Mouse (Mus musculus) embryonic facial prominence, embryonic 14.5 days (tissue): ENCODE measurements around the gene Pccb. TPM values are rescaled to one million over a fixed set of nuclear protein-coding genes. Genes with fewer than 3 reads are reported as not detected.

ENCODE experiments used
- ATAC-seq: fragments of 200-750 bp; cut with Nextera tagmentation; 2 replicates; pipeline ENCODE4 v1.8.0; 2017; ENCODE audit warnings: low read depth, moderate number of reproducible peaks, moderate TSS enrichment
- DNase-seq: peaks from one replicate; pipeline ENCODE4 v3.0.0-alpha.2; 2015; ENCODE audit warnings: low spot score
- H3K27ac ChIP-seq: fragments of 300-500 bp; sonication (generic); replicated peaks from 2 replicates; pipeline ENCODE4 v1.5.1; 2014; ENCODE audit warnings: low read depth, mild to moderate bottlenecking, low read length, moderate library complexity
- H3K27me3 ChIP-seq: fragments of 300-500 bp; sonication (generic); replicated peaks from 2 replicates; pipeline ENCODE4 v1.6.1; 2014; ENCODE audit warnings: low read length; ENCODE audit not compliant: control insufficient read depth, insufficient read depth
- H3K36me3 ChIP-seq: fragments of 300-500 bp; sonication (generic); 2 replicates; pipeline ENCODE4 v1.6.1; 2014; ENCODE audit warnings: low read length, mixed read lengths; ENCODE audit not compliant: control insufficient read depth, insufficient read depth
- H3K4me1 ChIP-seq: fragments of 300-500 bp; sonication (generic); 2 replicates; pipeline ENCODE4 v1.6.1; 2014; ENCODE audit warnings: antibody characterized with exemption, low read length; ENCODE audit not compliant: control insufficient read depth, insufficient read depth
- H3K4me2 ChIP-seq: fragments of 300-500 bp; sonication (generic); 2 replicates; pipeline ENCODE4 v1.6.1; 2014; ENCODE audit warnings: low read depth, mild to moderate bottlenecking, low read length, moderate library complexity, mixed read lengths
- H3K4me3 ChIP-seq: fragments of 300-500 bp; sonication (generic); 2 replicates; pipeline ENCODE4 v1.5.1; 2014; ENCODE audit warnings: low read depth, mild to moderate bottlenecking, low read length
- H3K9ac ChIP-seq: fragments of 300-500 bp; sonication (generic); 2 replicates; pipeline ENCODE4 v1.6.1; 2014; ENCODE audit warnings: low read depth, mild to moderate bottlenecking, low read length, moderate library complexity, mixed read lengths
- H3K9me3 ChIP-seq: fragments of 300-500 bp; sonication (generic); 2 replicates; pipeline ENCODE4 v1.6.1; 2016; ENCODE audit warnings: low read length; ENCODE audit not compliant: control insufficient read depth
- WGBS: fragments of 180-500 bp; shearing (Covaris S2); extraction: QIAGEN DNeasy Blood & Tissue Kit; methylation state at CpG from one replicate; pipeline ENCODE4 v1.1.7; 2014; 5-methylcytosine and 5-hydroxymethylcytosine counted together
- polyA plus RNA-seq: library from polyadenylated mRNA; unstranded; fragments of >200 nt; fragmentation: Nextera tagmentation; extraction: Ambion mirVana; gene quantifications from 2 replicates; pipeline ENCODE4 v1.2.1, GENCODE M21; 2014

The Pccb gene
- polyA plus RNA-seq, 1 experiment from 2014 or later, result 25.0 TPM

DNA sequence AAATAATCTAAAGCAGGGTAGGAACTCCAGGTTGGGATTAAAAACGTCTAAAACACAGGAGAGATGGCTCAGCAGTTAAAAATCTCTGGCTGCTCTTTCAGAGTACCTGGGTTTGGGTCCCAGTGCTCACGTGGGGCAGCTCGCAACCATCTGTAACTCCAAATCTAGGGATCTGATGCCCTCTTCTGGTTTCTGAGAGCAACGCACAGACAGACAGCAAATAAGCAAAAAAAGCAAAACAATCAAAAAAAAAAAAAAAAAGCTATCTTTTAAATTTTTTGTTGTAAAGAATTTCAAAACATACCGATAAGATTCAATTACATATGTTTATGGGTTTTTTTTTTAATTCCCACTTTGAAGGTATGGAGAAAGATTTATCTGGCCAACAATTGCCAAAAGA is 31.4 kb downstream of the Pccb start:
- no peaks in the 10 kb centered on the region for H3K27me3 ChIP-seq
- 87% methylated on average over 5 of the region's 5 CpGs for WGBS
- no peaks in the 10 kb centered on the region for H3K4me1 ChIP-seq
- no peak for ATAC-seq
- peaks cover 7% of the 10 kb centered on the region; the same call in 1 of the 2 replicates for H3K9me3 ChIP-seq
- H3K36me3 ChIP-seq, result peaks cover 12% of the 10 kb centered on the region; the same call in 1 of the 2 replicates
- H3K9ac ChIP-seq, result no peak overlapping the region
- no peak overlapping the region for H3K4me3 ChIP-seq
- no peak overlapping the region for H3K4me2 ChIP-seq
- DNase-seq, result no peak
- no peak overlapping the region for H3K27ac ChIP-seq

DNA sequence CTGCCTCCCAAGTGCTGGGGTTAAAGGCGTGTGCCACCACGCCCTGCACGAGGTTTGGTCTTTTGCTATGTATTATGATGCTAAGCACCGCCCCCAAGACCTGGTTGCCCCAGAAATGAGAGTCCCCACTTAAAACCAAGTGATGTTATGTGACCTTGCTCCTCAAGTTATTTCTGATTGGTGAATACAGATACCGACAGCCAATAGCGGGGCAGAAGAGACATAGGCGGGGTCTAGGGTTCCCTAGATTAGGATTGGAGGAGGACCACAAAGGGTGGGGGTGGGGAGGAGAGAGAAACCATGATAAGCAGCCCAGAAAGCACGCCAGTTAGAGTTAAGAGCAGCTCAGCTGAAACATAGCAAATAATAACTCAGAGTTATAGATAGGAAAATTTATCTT is 31.9 kb downstream of the Pccb start:
- 96% methylated on average over 8 of the region's 8 CpGs for WGBS

DNA sequence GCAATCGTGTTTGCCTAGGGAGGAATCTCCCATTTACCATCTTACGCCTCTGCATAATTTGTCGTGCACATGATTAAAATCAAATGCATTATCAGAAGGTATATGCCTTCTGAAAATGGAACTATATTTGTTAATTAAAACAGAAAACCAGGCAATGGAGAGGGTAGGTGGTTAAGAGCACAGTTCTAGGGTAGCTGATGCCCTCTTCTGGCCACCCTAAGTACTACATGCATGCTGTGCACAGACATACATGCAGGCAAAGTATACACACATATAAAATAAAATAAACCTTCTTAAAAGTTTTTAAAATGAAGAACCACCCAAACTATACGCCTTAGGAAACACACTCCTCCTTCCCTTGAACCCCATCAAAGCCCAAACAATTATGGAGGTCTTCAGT is 32.6 kb downstream of the Pccb start:
- H3K9me3 ChIP-seq, result peaks cover 7% of the 10 kb centered on the region; the same call in 1 of the 2 replicates
- no peak overlapping the region for H3K27ac ChIP-seq
- DNase-seq (no peak), ATAC-seq (no peak)
- no peak overlapping the region for H3K4me2 ChIP-seq
- peaks cover 16% of the 10 kb centered on the region; the same call in 1 of the 2 replicates for H3K36me3 ChIP-seq
- 92% methylated on average over 4 of the region's 4 CpGs for WGBS
- H3K27me3 ChIP-seq, result no peaks in the 10 kb centered on the region
- no peaks in the 10 kb centered on the region for H3K4me1 ChIP-seq
- no peak overlapping the region for H3K4me3 ChIP-seq
- H3K9ac ChIP-seq, result no peak overlapping the region

More for the DNA sequence above, 31.9 kb downstream of the Pccb start:
- peaks cover 16% of the 10 kb centered on the region; the same call in 1 of the 2 replicates for H3K36me3 ChIP-seq
- no peaks in the 10 kb centered on the region for H3K27me3 ChIP-seq
- ATAC-seq, result no peak
- H3K9ac ChIP-seq, result no peak overlapping the region
- peaks cover 7% of the 10 kb centered on the region; the same call in 1 of the 2 replicates for H3K9me3 ChIP-seq
- no peaks in the 10 kb centered on the region for H3K4me1 ChIP-seq
- no peak overlapping the region for H3K4me3 ChIP-seq
- no peak overlapping the region for H3K4me2 ChIP-seq
- no peak overlapping the region for H3K27ac ChIP-seq
- no peak for DNase-seq

DNA sequence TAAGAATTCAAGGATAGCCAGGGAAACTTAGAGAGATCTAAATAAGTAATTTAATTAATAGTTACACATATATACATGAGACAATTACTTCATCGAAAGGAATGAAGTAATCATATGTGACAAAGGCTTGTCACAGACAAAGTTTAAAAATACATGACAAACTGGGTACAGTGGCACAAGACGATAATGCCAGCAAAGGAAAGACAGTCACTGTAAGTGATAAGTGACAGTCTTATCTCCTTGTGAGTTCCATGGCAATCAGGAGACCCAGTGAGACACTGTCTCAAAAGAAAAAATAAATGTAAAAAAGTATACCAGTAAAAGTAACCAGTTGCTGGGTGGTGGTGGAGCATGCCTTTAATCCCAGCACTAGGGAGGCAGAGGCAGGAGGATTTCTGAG is 37.6 kb downstream of the Pccb start:
- WGBS, result 93% methylated on average over 2 of the region's 2 CpGs
- H3K4me1 ChIP-seq, result no peaks in the 10 kb centered on the region
- no peak overlapping the region for H3K4me2 ChIP-seq
- no peaks in the 10 kb centered on the region for H3K27me3 ChIP-seq
- ATAC-seq (no peak), DNase-seq (no peak)
- no peaks in the 10 kb centered on the region for H3K9me3 ChIP-seq
- no peak overlapping the region for H3K27ac ChIP-seq
- peaks cover 43% of the 10 kb centered on the region for H3K36me3 ChIP-seq
- no peak overlapping the region for H3K4me3 ChIP-seq
- H3K9ac ChIP-seq, result no peak overlapping the region

DNA sequence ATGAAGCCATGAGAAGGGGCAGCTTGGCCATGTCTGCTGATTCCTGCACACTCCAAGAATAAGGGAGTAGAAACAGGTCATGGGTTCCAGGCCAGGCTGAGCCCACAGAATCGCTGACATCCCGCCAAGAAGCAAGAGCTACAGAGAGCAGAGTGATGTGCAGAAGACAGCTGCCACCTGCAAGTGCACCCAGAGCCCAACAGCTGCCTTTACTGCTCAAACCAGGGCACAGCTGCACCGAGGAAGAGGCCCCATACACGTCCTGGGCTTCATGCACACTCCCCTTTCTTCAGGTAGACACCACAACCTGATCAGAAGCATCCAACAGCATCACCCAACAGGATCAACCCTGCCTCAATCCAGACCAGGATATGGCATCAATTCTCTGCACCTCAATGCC is 40.8 kb downstream of the Pccb start:
- Histone ChIP-seq H3K36me3 (peaks cover 47% of the 10 kb centered on the region), H3K4me2 (no peak overlapping the region), H3K27me3 (no peaks in the 10 kb centered on the region), H3K4me3 (no peak overlapping the region), H3K9ac (no peak overlapping the region), H3K9me3 (peaks cover 6% of the 10 kb centered on the region; the same call in 1 of the 2 replicates), H3K27ac (no peak overlapping the region), H3K4me1 (no peaks in the 10 kb centered on the region)
- DNase-seq, result no peak
- 85% methylated on average over 4 of the region's 4 CpGs for WGBS
- ATAC-seq, result no peak

DNA sequence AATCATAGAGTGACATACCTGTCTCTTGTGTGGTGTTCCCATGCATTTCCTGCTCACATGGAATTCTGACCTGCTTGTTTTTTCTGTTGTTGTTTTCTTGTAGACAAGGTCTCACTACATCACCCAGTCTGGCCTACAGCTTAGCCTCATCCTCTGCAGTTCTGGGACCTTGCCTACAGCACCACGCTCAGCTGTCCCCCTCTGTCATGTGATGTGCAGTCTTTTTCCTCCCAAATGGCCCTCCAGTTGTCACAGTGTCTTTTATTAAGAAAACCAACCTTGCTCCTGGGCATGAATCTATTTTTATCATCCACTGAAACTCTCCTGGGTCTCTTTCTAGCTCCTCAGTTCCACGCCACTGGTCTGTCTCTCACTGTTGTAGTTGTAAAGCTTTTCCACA is 42.5 kb downstream of the Pccb start:
- H3K36me3 ChIP-seq, result peaks cover 41% of the 10 kb centered on the region

DNA sequence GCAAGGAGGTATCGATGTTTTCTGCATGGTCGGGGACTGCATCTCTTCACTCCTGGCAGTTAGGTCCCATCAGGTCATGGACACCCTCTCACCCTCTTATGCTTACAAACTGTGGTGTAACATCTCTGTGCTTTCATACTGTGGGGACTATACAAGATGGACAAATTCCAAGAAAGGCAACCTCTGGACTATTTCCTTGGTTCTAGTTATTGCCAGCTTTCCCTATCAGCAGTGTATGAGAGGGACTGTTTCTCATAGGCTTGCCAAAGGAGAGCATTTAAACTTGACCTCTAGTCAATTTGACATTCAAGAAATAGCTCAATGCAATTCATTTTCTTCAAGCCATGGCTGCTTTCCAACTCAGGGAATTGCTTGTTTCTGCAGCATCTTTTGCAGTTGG is 43.4 kb downstream of the Pccb start:
- Histone ChIP-seq H3K27me3 (no peaks in the 10 kb centered on the region), H3K4me2 (no peak overlapping the region), H3K36me3 (peaks cover 48% of the 10 kb centered on the region), H3K27ac (no peak overlapping the region), H3K9me3 (peaks cover 9% of the 10 kb centered on the region; the same call in 1 of the 2 replicates), H3K4me3 (no peak overlapping the region), H3K4me1 (no peaks in the 10 kb centered on the region), H3K9ac (no peak overlapping the region)
- no peak for ATAC-seq
- DNase-seq, result no peak
- WGBS, result 93% methylated on average over 2 of the region's 2 CpGs

More for the DNA sequence above, 42.5 kb downstream of the Pccb start:
- Histone ChIP-seq H3K4me1 (no peaks in the 10 kb centered on the region), H3K27ac (no peak overlapping the region), H3K9ac (no peak overlapping the region), H3K4me3 (no peak overlapping the region), H3K27me3 (no peaks in the 10 kb centered on the region), H3K9me3 (peaks cover 9% of the 10 kb centered on the region; the same call in 1 of the 2 replicates), H3K4me2 (no peak overlapping the region)
- no peak for DNase-seq
- WGBS, result 87% methylated on average over 2 of the region's 2 CpGs
- ATAC-seq, result no peak

DNA sequence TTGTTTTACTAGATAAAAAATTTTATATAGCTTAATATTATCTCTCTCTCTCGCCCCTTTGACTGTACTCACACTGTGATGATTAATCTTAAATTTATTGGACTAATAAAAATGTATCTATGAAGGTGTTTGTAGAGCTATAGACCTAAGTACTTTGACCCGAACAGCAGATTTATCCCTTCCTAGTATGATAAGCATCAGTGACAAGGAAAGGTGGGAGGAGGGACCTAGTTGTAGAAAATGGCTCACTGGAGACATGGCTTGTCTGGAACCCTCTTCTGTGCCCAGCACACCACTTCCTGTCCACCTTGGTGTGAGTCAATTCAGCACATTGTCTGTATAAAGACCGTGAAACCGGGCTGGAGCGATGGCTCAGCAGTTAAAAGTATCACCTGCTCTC is 44.1 kb downstream of the Pccb start:
- WGBS, result 88% methylated on average over 5 of the region's 5 CpGs
- Histone ChIP-seq H3K9ac (no peak overlapping the region), H3K36me3 (peaks cover 55% of the 10 kb centered on the region), H3K27me3 (no peaks in the 10 kb centered on the region), H3K4me2 (no peak overlapping the region), H3K4me3 (no peak overlapping the region), H3K27ac (no peak overlapping the region), H3K9me3 (peaks cover 9% of the 10 kb centered on the region; the same call in 1 of the 2 replicates), H3K4me1 (no peaks in the 10 kb centered on the region)
- no peak for DNase-seq
- no peak for ATAC-seq

DNA sequence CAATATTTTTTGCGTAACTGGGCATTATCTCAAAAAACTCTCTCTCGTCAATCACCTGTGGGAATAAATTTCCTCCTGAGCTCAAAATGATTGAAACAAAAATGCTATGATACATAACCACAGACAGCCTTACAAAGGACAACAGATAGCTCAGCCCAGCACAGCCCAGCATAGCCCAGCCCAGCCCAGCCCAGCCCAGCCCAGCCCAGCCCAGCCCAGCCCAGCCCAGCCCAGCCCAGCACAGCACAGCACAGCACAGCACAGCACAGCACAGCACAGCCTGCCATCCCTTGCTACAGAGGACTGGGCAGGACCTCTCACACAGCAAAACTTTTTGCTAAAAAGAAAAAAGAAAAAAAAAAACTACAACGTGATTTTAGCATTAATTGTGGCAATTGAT is 46.8 kb downstream of the Pccb start:
- Histone ChIP-seq H3K4me1 (no peaks in the 10 kb centered on the region), H3K4me2 (no peak overlapping the region), H3K27me3 (no peaks in the 10 kb centered on the region), H3K9me3 (peaks cover 9% of the 10 kb centered on the region; the same call in 1 of the 2 replicates), H3K36me3 (peaks cover 56% of the 10 kb centered on the region), H3K27ac (no peak overlapping the region), H3K9ac (no peak overlapping the region), H3K4me3 (no peak overlapping the region)
- 86% methylated on average over 3 of the region's 3 CpGs for WGBS
- DNase-seq (no peak), ATAC-seq (no peak)
